Mouse (Mus musculus): ENCODE data around the gene Paqr9.

GRCm38 (mm10) chr9:95521566-95521965 lies 37.9 kb upstream of the Paqr9 start:
- TF ChIP-seq CTCF (conservative IDR thresholded peaks at IDR 0.05; ENCODE audit: insufficient read depth, insufficient read length, low read depth, low read length) (no peak), POLR2A (IDR thresholded peaks at IDR 0.05; ENCODE audit: low read depth, low read length) (no peak)

All from kidney, adult 2 months (tissue).